Mouse (Mus musculus) brain, embryonic 14.5 days (tissue): ENCODE results near the gene Gja4.

Experiments
- CTCF ChIP-seq: fragments of 200-500 bp; IDR thresholded peaks from 2 replicates; pipeline ENCODE4 v1.5.1; 2012; ENCODE audit warnings: inconsistent platforms, mild to moderate bottlenecking, moderate library complexity, borderline replicate concordance; ENCODE audit not compliant: insufficient read depth, insufficient read length; ENCODE audit errors: extremely low read depth
- POLR2A ChIP-seq: fragments of 200-500 bp; IDR thresholded peaks from 2 replicates; pipeline ENCODE4 v1.6.1; 2012; ENCODE audit warnings: mild to moderate bottlenecking, inconsistent platforms, borderline replicate concordance; ENCODE audit not compliant: poor library complexity, insufficient read depth, insufficient read length, severe bottlenecking; ENCODE audit errors: extremely low read depth

DNA sequence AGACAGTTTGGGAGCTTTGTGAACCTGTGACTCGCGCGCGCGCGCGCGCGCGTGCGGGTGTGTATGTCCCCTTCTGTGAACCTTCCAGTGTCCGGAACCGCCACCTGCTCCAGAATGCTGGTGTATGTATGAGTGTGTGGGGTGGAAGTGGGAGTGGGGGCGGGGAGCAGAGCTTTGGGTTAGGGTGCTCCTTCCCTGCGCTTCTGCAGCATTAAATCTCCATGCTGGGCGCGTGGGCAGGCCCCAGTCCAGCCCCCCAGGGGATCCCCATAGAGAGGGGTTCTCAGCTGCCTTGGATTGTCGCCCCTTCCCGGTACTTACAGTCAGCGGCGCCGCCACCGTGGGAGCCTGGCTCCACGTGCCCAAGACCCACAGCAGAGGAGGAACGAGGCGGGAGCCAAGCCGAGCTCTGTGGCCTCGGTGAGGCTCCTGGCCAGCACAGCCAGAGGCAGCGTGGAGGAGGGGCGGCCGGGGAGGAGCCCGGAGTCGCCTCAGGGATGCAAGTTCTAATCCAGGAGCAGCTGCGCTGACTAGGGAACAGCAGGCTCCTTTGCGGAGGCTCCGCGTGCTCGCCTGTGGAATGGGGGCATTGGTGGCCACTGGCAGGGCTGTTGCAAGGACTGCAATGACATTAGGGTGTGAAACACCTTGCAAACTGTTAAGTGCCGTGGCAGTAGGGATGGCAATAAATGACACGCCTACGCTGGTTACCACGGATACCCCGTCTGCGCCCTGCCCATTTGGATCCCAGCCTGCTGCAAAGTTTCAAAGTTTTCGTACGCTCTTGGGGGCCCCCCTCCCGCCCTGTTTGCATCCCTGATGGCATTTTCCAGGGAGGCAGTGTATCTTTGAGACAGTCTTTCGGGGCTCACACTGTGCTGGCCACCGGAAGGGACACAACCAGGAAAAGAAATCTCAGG is 16.6 kb upstream of the Gja4 start, which contains the start of gene Gjb3:
- TF ChIP-seq CTCF = no peak
- TF ChIP-seq POLR2A = no peak
